Mouse (Mus musculus): ENCODE measurements at regions not wholly inside any gene's neighbourhood (a gene's known extent, or its start where the extent isn't known, plus 50 kb on each side); places are given as distances from the start of the nearest gene placed in this dataset.
A peak's percentile ranks its signal among the peaks of the same experiment; 100 is the strongest.

DNA sequence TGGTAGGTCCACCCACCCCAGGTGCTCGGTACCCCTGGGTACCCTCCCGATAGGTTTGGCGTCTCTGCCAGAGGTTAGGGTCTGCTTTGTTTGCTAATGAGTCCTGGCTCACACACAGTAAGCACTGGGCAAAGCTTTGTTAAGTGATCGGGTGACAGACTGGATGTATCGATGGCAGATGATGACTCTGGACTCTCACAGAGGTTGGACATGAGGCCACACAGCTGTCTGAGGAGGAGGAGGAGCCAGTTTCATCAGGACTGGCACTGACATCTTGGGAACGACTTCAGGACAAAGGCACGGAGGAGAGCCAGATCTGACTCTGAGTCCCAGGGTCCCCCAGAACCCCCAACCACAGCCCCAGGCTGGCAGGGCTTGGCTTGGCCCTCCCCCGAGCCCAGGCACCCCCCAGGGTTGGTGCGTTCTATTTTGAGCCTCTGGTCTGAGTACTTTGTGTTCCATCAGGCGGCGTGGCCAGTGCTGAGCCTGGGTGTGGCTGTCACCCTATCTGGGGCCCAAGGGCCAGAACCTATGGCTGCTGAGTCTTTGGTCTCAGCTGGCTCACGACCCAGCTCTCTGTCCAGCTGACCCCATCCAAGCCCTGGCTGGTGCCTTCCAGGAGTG lies 67.6 kb upstream of the Tmem189 start:
- DNase-seq: no peak

DNA sequence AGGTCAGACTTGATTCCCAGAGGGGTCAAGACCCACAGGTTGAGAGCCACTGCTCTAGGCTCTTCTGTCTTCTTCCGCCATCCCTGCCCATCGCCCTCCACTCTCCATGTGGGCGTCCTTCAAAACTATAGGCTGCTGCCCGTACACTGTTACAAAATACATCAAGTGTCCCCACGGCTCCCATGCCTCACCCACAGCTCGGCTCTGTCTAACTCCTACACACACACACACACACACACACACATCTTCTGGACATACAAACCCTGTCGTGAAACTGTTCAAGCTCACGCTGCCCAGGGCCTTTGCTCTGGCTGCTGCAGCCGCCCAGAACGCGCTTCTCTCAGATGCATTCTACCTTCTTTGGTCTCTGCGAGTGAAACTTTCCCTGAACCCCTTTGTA lies 67.1 kb upstream of the Tmem189 start:
- DNase-seq: no peak

- no peak for DNase-seq
Measured at GRCm38 (mm10) chr2:167754929-167755551, 65.4 kb upstream of the Tmem189 start.

- peak in 1 of 2 experiments; percentile 53 for DNase-seq
Measured at GRCm38 (mm10) chr2:167753898-167754297, 64.3 kb upstream of the Tmem189 start.

DNA sequence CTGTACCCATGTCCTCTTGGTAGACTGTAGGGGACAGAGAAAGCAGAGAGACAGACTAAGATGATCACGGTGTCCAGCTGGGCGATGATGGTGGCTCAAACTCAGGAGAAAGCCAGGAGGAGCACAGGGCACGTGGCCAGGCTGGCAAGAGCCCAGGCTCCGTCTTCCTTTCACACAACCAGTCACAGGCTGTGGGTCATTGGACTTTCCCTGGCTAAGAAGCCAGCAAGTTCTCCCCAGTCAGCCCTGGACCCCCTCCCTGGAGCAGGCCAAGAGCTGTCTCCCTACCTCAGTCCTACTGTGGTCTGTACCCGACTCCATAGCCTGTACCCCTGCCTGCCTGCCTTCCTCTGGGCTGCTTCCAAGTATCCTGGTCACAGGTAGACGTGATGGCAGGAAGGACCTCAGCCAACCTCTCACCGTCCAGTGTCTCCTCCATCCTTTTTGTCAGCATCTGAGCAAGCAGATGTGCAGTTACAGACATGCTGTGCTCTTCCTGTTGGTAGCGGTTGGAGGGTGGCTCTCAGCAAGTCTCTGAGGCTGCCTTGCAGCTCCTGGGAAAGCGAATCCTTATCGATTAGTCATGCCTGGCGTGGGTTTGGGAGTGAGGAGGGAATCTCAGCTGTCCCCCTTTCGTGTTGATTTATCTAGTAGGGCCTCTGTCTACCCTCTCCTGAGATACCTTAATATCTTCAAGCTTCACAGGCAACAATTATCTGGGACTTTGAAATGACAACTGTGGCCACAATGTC lies 63.4 kb upstream of the Tmem189 start:
- DNase-seq: peak; percentile 67 to 78

DNA sequence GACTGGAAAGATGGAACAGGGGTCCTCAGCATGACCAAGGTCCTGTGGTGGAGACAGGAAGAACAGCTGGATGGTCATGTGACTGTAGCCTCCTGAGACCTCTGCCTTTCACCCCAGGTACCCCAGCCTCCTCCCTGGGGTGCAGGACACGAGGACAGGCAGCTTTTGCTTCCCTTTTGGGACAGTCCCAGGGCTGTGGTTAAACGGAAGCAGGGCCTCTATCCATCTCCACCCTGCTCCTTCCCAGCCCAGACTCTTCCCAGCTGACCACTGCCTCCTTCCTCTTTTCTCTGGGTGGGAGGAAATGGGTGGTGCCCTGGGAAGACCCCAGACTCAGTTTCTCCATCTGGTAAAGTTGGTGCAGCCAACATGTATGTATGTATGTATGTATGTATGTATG lies 62.0 kb upstream of the Tmem189 start:
- no peak for DNase-seq

DNA sequence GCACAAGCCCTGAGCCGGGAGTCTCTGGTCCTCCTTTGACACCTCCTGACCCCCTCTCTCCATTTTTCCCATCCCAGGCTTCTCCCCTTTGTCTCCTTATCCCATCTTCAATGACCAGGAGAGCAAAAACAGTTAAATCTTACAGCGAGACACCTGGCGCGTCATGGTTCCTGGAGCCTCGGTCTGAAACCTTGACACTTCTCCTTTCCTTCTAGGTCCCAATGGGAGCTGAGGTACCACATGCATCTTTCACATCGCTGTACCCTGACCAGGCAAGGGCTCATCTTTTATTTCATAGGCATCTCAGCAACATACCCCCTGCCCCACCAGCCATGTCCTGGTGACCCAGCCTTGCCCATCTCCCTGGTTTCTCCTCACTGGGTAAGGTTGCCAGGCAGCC lies 58.7 kb upstream of the Tmem189 start:
- DNase-seq: no peak

- DNase-seq: no peak
Measured at GRCm38 (mm10) chr2:167747164-167747843, 57.7 kb upstream of the Tmem189 start.

DNA sequence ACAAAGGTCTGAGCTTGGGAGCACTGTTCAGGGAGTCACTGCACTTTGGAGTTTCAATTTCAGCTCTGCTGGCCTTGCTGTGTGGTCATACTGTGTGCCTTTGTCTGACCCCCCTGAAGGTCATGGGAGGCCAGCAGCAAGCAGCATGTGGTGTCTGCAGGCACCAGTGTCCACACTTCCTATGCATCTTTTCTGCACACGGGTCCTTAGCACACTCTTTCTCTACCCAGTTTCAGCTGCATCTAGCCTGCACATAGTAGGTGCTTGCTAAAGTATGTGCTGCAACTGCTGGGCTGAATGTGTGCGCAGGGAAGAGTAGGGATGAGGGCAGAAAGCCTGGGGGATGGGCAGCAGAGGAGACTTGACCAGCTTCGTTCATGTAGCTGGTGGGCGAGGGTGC lies 56.7 kb upstream of the Tmem189 start:
- no peak for DNase-seq

DNA sequence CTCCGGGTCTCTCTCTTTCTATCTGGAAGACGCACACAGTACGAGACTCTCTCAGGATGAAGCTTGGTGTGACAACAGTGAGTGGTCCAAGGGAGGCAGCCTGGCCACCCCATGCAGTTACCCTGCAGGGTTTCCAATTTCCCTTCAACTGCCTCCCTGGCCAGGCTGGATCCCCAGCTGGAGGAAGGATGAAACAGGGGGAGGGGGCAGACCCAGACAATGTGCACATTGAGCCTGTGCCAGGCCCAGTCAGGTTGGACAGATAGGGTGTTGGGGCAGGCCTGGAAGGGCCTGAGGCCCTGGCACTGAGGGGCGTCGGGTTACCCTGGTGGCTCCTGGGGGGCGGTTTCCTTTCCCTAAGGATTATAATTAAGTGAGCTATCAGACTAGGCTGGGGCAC lies 55.8 kb upstream of the Tmem189 start:
- DNase-seq: no peak

- DNase-seq: no peak
Measured at GRCm38 (mm10) chr2:167744080-167744479, 54.5 kb upstream of the Tmem189 start.

GRCm38 (mm10) chr2:167742479-167742878 lies 52.9 kb upstream of the Tmem189 start:
- DNase-seq: peak in 1 of 2 experiments; percentile 44

GRCm38 (mm10) chr2:167740516-167741189 lies 51.0 kb upstream of the Tmem189 start:
- DNase-seq: no peak
